Mouse (Mus musculus): ENCODE measurements around the gene Tmem51.
"Not testable (repeated sequence)": the region's sequence is repeated elsewhere in the genome, so short reads cannot be mapped to it uniquely, and the experiment has no call there.

Gene Tmem51

GRCm38 (mm10) chr4:142024536-142024935, 59.6 kb downstream of the Tmem51 start:
- in situ Hi-C loops (cut with MboI, MseI): no loop called here

- in situ Hi-C loops (cut with MboI, MseI): no loop called here
These were observed 60.9 kb downstream of the Tmem51 start for GRCm38 (mm10) chr4:142023166-142023565.

- in situ Hi-C loops (cut with MboI, MseI): no loop called here
These were observed 66.4 kb downstream of the Tmem51 start for GRCm38 (mm10) chr4:142017686-142018085.

GRCm38 (mm10) chr4:142014659-142015608, 69.2 kb downstream of the Tmem51 start, which contains the start of gene Fhad1:
Gene Fhad1, minus strand, starts transcription at chr4:142015082.
- in situ Hi-C loops (cut with MboI, MseI): no loop called here

GRCm38 (mm10) chr4:142011236-142011635, 72.9 kb downstream of the Tmem51 start:
- in situ Hi-C loops (cut with MboI, MseI): no loop called here

- in situ Hi-C loops (cut with MboI, MseI): no loop called here
These were observed 73.7 kb downstream of the Tmem51 start for GRCm38 (mm10) chr4:142010441-142010840.

- in situ Hi-C loops (cut with MboI, MseI): no loop called here
These were observed 75.9 kb downstream of the Tmem51 start for GRCm38 (mm10) chr4:142008206-142008605.

GRCm38 (mm10) chr4:142000581-142000980, 83.5 kb downstream of the Tmem51 start:
- in situ Hi-C loops (cut with MboI, MseI): no loop called here

- in situ Hi-C loops (cut with MboI, MseI): no loop called here
These were observed 84.5 kb downstream of the Tmem51 start for GRCm38 (mm10) chr4:141999494-142000074.

GRCm38 (mm10) chr4:141998282-141998821, 85.8 kb downstream of the Tmem51 start:
- in situ Hi-C loops (cut with MboI, MseI): no loop called here

- in situ Hi-C loops (cut with MboI, MseI): no loop called here
These were observed 87.2 kb downstream of the Tmem51 start for GRCm38 (mm10) chr4:141996880-141997279.

- in situ Hi-C loops (cut with MboI, MseI): no loop called here
These were observed 88.0 kb downstream of the Tmem51 start for GRCm38 (mm10) chr4:141996086-141996485.

GRCm38 (mm10) chr4:141994062-141994471, 90.0 kb downstream of the Tmem51 start:
- in situ Hi-C loops (cut with MboI, MseI): not testable (repeated sequence)

GRCm38 (mm10) chr4:141993347-141994061, 90.6 kb downstream of the Tmem51 start:
- in situ Hi-C loops (cut with MboI, MseI): no loop called here

- in situ Hi-C loops (cut with MboI, MseI): no loop called here
These were observed 91.4 kb downstream of the Tmem51 start for GRCm38 (mm10) chr4:141992530-141993204.

GRCm38 (mm10) chr4:141988178-141988577, 95.9 kb downstream of the Tmem51 start:
- in situ Hi-C loops (cut with MboI, MseI): no loop called here

GRCm38 (mm10) chr4:141983689-141984088, 100.4 kb downstream of the Tmem51 start:
- in situ Hi-C loops (cut with MboI, MseI): loop anchor here (5.0 kb wide), 1 partner anchor 99 kb away; the partner anchor contains the start of gene Tmem51

GRCm38 (mm10) chr4:141981475-141981874, 102.6 kb downstream of the Tmem51 start:
- in situ Hi-C loops (cut with MboI, MseI): loop anchor here (5.0 kb wide), 1 partner anchor 101 kb away; the partner anchor contains the start of gene Tmem51
